Mouse (Mus musculus) ES-E14 (cell line): ENCODE data around the gene 1110051M20Rik.

Source experiments
- HCFC1 ChIP-seq: IDR thresholded peaks from 2 replicates; pipeline ENCODE4 v1.6.1; 2012; ENCODE audit warnings: low read length, inconsistent platforms, borderline replicate concordance; ENCODE audit not compliant: insufficient read depth
- MAFK ChIP-seq: IDR thresholded peaks from 2 replicates; pipeline ENCODE4 v1.6.1; 2014; ENCODE audit warnings: mild to moderate bottlenecking, low read depth, low read length, inconsistent platforms; ENCODE audit not compliant: insufficient read depth
- ZC3H11A ChIP-seq: IDR thresholded peaks from 2 replicates; pipeline ENCODE4 v1.6.1; 2012; ENCODE audit warnings: low read depth, mild to moderate bottlenecking, inconsistent platforms, low read length, borderline replicate concordance
- ZNF384 ChIP-seq: IDR thresholded peaks from 2 replicates; pipeline ENCODE4 v1.6.1; 2012; ENCODE audit warnings: low read depth, low read length, inconsistent platforms

DNA sequence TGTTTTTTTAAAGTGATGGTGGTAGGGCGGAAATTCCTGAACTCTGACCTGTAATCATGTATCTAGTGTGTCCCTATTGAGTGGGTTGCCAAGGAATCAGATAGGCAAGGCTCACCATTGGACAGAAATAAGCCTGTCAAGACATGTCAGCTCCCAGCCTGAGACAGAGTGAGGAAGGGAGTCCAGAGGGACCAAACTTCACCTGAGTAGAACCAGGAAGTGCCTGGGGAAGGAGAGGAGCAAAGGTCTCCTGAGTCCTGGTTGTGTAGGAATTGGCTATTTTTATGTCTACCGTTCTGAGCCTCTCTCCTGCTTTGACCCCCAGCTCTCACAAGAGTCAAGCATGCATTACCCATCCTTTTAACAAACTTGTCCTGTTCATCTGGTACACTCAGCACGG is 21.4 kb upstream of the 1110051M20Rik start:
- TF ChIP-seq MAFK (no peak), ZNF384 (no peak), ZC3H11A (no peak), HCFC1 (no peak)
